Mouse (Mus musculus) embryonic fibroblast, embryonic 13.5 days (primary cell): ENCODE results near the gene Olfr374.
"Not testable (repeated sequence)": the region's sequence is repeated elsewhere in the genome, so short reads cannot be mapped to it uniquely, and the experiment has no call there.

Experiments
- CTCF ChIP-seq: IDR thresholded peaks from 2 replicates; pipeline ENCODE4 v1.5.1; 2011; ENCODE audit warnings: mild to moderate bottlenecking, control low read depth, low read length, moderate library complexity, borderline replicate concordance; ENCODE audit not compliant: insufficient read depth
- POLR2A ChIP-seq: IDR thresholded peaks from 2 replicates; pipeline ENCODE4 v1.6.1; 2011; ENCODE audit warnings: low read depth, mild to moderate bottlenecking, control low read depth, low read length, moderate library complexity

- TF ChIP-seq CTCF, POLR2A: not testable (repeated sequence)
Observed at GRCm38 (mm10) chr8:72082877-72083276, 24.0 kb upstream of the Olfr374 start, which contains the start of gene Olfr373.
